Mouse (Mus musculus) left cerebral cortex, postnatal 25 days (tissue): ENCODE data around the gene Rtl9. TPM values are rescaled to one million over a fixed set of nuclear protein-coding genes. Genes with fewer than 3 reads are reported as not detected.

Source experiments
- total RNA-seq, 2 experiments: library from RNA; stranded (reverse); gene quantifications; 2 replicates each; pipeline ENCODE4 v1.2.3; 2021

The Rtl9 gene
- total RNA-seq, 2 experiments from 2014 or later: 1.0 to 1.3 TPM

Other genes starting within 250 kb of the Rtl9 start
- 1 to 10 TPM; 2.9 to 3.1 TPM for gene Ammecr1, start 132.9 kb upstream of the Rtl9 start, total RNA-seq